Mouse (Mus musculus) urinary bladder, adult 2 months (tissue): ENCODE measurements around the gene Ndc1. TPM values are rescaled to one million over a fixed set of nuclear protein-coding genes. Genes with fewer than 3 reads are reported as not detected.

Experiments
- DNase-seq: peaks from one replicate; pipeline ENCODE4 v3.0.0; 2022; ENCODE audit warnings: low spot score
- polyA plus RNA-seq: library from polyadenylated mRNA; depleted of rRNA; stranded (reverse); fragments of >200 nt; gene quantifications from 2 replicates; pipeline ENCODE4 v1.2.3, GENCODE M21; 2012; rRNA removed

The Ndc1 gene
- polyA plus RNA-seq, 1 experiment = 5.2 TPM

DNA sequence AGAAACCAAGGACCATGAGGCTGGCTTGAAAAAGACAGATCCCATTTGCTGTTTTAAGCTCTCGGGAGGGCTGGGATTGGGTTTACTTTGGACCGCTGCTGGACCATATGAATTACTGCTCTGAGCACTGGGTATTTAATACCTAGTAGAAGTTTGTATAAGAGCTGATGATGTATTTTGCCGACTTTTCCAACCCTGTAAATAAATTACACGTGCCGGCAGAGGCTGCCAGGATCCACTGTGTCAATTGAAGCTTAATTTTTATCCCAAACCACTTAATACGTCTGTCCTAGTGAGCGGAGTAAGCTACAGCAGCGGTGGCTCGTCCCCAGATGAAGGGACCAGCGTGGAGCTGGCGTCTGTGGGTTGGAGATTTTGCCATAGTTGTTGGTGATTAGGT is 74.7 kb downstream of the Ndc1 start:
- no peak for DNase-seq

DNA sequence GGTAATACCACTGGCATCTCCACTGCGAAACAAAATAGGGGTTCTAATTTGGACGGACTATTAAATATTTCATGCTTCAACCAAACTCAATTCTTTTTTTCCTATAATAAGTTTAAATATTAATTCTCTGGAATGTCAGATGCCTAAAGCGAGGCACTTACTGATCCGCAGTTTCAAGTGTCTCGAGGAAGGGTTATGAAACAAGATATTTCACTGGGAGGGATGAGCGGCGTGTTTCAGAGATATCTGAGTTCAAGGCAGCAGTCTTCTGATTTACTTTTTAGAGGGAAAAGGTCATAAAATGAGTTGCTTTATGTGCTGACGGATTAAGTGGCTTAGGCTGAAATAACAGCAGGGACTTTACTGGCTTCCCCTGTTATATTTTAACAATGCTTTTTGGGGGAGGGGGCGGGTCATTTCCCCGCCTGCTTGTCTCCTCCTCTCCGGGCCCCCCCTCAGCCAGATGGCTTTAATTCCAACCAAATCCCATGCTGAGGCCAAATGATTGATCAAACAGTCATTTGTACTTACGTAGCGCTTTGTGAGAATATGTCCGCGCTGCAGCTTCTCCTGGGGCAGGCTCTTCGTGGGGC is 75.4 kb downstream of the Ndc1 start:
- DNase-seq = no peak

DNA sequence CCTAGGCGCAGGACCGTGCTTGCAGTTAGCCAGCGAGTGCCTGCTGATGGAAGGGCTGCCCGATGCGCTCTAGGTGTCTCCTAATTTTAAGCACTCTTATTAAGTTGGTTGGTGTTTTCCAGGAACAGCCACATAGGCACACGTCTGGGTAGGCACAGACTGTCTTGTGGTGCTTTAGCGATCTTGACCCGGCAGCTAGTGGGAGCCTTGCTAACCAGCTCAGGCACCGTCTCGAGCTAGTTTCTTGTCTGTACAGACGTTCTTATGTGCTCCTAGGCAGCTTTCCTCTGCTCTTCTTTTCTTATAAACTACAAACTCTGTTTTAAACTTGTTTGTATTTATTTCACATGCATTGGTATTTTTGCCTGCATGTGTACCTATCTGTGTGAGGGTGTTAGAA is 76.0 kb downstream of the Ndc1 start:
- no peak for DNase-seq

DNA sequence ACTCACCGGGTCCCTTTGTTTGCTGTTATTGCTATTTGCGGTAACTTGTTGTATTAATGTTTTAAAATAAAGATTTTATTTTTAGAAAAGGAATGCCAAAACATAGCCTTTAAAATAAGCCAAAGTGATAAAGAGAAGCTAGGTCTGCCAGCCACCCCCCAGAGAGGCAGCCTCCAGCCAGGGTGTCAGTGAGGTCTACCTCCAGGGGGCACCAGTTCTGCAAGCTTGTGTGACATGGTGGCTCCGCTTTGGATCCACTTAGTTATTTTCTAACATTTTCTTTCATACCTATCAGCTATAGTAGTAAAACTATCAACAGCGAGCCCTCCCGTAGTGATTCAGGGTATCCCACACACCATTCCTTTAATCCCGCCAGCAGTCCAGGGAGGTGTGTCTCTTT is 80.9 kb downstream of the Ndc1 start:
- no peak for DNase-seq

DNA sequence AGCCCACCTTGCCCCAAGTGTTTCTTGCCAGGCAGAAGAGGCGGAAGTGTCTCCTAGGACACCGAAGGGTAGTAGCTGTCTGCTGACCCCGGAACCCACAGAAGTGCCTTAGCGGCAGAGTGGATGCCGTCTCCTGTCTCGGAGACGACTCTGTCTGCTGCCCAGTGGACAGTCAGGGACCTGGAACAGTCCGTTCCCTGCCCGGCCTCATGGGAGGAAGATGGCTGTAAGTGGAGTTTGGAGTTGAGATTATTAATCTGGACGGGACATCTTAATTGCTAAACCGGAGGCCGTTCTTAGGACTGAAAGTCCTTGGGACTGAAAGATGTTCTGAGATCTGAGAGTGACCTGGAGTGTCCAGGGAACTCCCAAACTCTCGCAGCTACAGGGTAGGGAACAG is 81.9 kb downstream of the Ndc1 start:
- no peak for DNase-seq

DNA sequence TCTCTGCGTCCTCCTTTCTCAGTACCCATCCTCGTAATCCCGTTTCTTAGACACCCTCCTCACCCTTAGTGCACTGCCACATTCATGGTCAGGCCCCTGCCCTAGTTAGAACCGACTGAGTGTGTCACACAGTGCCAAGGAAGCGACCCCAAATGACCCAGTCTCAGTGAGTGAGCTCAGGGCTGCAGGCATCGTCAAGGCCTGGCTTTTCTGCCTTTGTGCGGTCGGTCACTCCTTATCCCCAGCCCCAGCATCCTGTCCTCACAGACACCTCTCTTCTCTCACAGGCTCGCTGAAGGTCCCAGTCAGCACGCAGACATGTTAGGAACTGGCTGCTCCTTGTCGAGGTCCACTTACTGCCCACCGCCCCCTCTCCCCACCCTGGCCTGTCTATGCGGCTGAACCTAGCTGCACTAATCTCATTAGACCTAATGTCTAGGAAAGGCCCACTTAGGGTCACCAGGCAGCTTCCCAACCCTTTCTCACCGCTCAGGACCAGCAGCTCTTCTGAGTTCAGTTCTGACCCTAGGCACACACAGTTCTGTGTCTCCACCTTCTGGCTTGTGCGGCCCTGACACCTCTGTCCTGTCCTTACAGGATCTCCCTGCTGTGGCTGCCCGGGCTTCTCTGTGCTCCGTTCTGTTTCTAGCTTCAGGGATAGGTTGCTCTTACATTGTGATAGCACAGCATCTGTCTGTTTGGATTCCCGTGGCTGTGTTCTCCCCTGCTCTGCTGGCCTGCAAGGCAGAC is 84.9 kb downstream of the Ndc1 start:
- DNase-seq = no peak

DNA sequence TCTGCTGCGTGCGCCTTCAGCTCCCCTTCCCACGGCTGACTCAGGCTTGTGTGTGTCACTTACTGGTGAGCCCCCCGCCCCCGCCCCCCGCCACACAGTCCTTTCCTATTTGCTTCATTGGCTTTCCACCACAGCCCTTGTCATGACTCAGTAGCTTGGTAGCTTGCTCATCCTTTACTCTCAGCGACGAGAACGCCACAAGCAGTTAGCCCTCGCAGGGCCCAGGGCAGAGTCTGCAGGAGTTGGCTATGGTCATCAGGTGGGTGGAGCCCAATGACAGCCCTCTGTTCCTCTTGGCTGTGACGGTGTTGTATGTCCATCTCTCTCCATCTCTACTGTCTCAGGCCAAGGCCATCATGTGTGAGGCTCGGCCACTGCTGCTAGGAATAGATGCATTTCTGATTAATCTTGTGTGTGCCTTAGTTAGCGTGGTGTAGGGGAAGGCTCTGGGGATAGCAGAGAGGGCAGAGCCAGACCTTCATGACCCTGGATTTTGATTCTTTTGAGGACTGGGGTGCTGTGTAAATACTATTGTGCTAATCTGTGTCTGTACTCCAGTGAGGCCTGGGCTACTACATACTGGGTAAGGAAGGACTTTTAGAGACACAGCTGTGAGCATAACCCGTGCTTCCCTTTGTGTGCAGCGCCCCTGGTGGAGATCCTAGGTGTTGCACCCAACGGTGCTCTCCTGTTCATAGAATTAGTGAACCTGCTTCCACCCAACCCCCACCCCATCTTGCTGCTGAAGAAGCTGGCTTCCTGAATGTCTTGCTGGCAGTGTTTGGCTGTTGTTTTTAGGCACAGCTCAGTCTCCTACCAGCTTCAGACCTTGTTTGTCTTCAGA is 85.8 kb downstream of the Ndc1 start:
- DNase-seq = peak; percentile 52

DNA sequence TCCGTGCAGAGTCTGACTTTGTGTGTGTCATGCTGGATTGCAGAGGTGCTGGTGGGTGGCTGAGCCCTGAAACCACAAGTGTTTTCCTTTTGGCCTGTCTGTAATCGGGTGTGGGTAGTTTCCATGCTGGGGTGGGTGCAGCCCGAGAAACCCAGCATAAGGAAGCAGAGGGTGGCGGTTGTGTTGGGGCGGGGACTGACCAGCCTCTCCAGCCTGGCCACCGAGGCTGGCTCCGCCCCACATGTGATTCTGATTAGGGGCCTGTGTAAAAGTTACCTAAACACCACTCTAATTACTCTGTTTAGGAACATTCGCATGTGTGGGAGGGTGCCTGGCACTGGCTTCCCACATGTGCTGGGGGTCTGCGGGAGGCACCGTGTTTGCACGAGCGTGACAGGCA is 90.0 kb downstream of the Ndc1 start:
- no peak for DNase-seq

DNA sequence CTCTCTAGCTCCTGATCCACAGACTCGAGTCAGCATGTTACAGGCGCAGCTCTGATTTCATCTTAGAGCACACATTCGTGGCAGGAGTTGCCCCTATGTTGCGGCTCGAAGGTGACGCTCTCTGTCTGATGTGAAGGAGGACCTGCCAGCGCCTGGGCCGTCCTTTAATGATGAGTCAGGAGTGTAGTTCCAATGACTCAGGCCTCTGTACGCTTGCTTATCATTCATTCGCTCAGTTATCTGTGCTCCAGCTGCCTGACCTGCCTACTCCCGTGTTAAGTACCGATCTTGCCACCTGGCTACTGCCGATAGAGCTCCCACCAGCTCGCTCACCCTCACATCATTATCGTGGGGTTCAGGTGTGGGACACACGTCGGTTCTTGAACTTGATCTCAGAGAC is 91.3 kb downstream of the Ndc1 start:
- DNase-seq = no peak

DNA sequence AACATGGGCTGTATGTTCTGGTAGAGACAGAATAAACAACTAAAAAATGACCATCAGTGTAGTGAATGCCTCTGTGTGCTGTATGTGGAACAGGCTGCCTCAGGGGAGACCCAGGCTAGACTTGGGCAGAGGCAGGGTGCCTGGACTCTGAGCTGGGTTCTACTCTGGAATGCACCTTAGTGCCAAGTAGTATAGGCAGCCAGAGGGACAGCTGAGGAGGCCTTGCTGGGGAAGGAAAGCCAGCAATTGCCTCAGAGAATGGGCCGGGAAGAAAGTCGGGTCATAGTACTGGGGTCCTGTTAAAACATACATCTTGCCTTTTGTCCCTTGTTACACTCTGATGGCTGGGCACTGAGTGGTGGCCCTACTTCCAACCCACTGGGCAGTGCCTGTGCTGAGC is 91.9 kb downstream of the Ndc1 start:
- DNase-seq = no peak

DNA sequence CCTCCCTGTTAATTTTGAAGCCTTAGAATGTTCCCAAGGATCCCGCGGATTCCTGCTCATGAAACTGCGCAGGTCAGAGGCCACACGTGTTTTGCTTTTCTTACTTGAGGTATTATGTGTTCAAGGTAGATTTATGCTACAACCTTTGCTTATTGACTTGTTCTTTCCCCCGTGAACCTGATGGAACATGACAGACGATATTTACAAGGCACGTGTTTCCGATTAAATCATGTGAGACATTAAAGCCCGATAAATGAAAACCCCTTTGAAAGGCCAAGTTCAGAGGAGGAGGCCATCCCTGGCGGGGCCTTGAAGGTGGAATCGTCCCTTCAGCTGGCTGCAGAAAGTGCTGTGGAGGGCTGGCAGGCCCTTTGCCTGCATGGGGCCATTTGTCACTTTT is 92.9 kb downstream of the Ndc1 start:
- no peak for DNase-seq

Other genes with a start within 250 kb of the Ndc1 start
- 287 and 337 TPM in 2 replicates for gene Tmem59, start 189.4 kb upstream of the Ndc1 start, polyA plus RNA-seq
- 12.9 and 15.3 TPM in 2 replicates for gene Tceanc2, start 188.7 kb upstream of the Ndc1 start, polyA plus RNA-seq
- 0.12 and 0.21 TPM in 2 replicates for gene Ldlrad1, start 158.6 kb upstream of the Ndc1 start, polyA plus RNA-seq
- gene Lrrc42, start 114.3 kb upstream of the Ndc1 start, polyA plus RNA-seq = 20.9 and 23.7 TPM in 2 replicates
- gene Hspb11, start 114.2 kb upstream of the Ndc1 start, polyA plus RNA-seq = 22.0 and 22.7 TPM in 2 replicates
- gene Dio1, start 60.6 kb upstream of the Ndc1 start, polyA plus RNA-seq = not detected in 2 replicates
- 50.4 and 60.1 TPM in 2 replicates for gene Yipf1, start 53.4 kb upstream of the Ndc1 start, polyA plus RNA-seq
- 0.12 and 0.43 TPM in 2 replicates for gene Glis1, start 66.8 kb downstream of the Ndc1 start, polyA plus RNA-seq